Mouse (Mus musculus): ENCODE measurements around the gene Mthfsd. TPM values are rescaled to one million over a fixed set of nuclear protein-coding genes. Genes with fewer than 3 reads are reported as not detected.

Gene Mthfsd
- total and polyA plus RNA-seq, 3 experiments = 23.1 to 36.4 (median 30.7) TPM

DNA sequence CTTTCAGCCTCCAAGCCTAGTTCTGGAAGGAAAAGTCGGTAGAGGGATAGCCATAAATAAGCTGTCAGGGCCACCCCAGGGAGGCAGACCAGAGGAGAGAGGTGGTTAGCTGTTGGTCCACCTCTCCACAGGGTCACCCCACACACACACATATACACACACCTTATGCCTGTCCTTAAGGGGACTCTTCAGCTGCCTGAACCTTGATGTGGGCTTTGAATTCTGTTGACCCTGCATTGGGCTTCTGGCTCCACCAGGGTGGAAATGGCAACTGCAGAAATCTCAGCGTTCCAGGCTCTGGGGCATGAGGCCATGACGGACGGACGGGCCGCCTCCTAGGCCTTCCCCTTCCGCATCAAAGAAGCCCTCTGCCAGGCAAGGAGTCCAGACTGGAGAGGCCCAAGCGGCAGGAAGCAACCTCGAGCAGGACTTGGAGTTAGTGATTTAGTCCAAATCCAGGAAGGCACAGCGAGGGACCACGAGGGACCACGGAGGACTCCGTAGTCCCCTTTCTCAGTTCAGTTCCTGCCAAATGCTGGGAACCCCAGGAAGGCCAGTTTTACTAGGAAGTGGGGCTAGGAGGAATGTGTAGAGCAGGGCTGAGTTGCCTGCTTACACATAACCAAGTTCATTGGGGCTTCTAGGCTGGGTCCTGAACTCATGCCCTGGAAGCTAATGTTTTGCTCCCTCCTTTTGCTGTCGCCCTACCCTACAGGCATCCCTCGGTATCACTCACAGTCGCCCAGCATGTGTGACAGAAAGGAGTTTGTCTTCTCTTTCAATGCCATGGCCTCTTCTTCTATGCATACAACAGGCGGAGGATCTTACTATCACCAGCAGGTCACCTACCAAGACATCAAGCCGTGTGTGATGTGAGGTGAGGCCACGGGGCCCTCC lies 21.9 kb downstream of the Mthfsd start:
- no peak overlapping the region for H3K4me2 ChIP-seq (ENCODE audit: insufficient read depth, low read depth, poor library complexity, severe bottlenecking)
- dilution Hi-C loops (cut with MboI; ENCODE audit: extremely low pct_ligation_motif_present, extremely low pct_unique_long_range_greater_than_20kb, low sequenced_read_pairs) = no loop called here
- DNase-seq (ENCODE audit: extremely low read depth) = no peak
- H3K4me3 ChIP-seq (replicated peaks in 1 of 3; ENCODE audit: low read depth in 2 of 3, low read length in 2 of 3, poor library complexity in 1 of 3) = no peak overlapping the region
- TF ChIP-seq MYC (IDR thresholded peaks at IDR 0.05; ENCODE audit: low read depth, low read length) (no peak), MEF2A (IDR thresholded peaks at IDR 0.05; ENCODE audit: borderline replicate concordance, low read depth, low read length) (no peak), EP300 (IDR thresholded peaks at IDR 0.05; ENCODE audit: low read length) (no peak)
- peaks cover 24% of the 10 kb centered on the region for H3K9me3 ChIP-seq (replicated peaks; ENCODE audit: low read length)
- no peaks in the 10 kb centered on the region for H3K79me2 ChIP-seq (replicated peaks; ENCODE audit: control insufficient read depth, extremely low read depth, insufficient read depth, poor library complexity, severe bottlenecking)
- H3K9ac ChIP-seq (ENCODE audit: insufficient read depth, low read depth) = no peak overlapping the region
- no peak overlapping the region for H3K27ac ChIP-seq (ENCODE audit: insufficient read depth, low read depth)
- H3K27me3 ChIP-seq (replicated peaks) = peaks cover 66% of the 10 kb centered on the region
- H3K36me3 ChIP-seq (replicated peaks in 1 of 2; ENCODE audit: control insufficient read depth in 1 of 2, insufficient read depth in 1 of 2, low read length in 1 of 2) = no peaks in the 10 kb centered on the region
- in situ Hi-C loops (cut with MboI; ENCODE audit: low pct_ligation_motif_present, low pct_unique_long_range_greater_than_20kb, low sequenced_read_pairs) = no loop called here
- H3K4me1 ChIP-seq (ENCODE audit: control insufficient read depth in 1 of 2, insufficient read depth in 2 of 2) = no peaks in the 10 kb centered on the region

DNA sequence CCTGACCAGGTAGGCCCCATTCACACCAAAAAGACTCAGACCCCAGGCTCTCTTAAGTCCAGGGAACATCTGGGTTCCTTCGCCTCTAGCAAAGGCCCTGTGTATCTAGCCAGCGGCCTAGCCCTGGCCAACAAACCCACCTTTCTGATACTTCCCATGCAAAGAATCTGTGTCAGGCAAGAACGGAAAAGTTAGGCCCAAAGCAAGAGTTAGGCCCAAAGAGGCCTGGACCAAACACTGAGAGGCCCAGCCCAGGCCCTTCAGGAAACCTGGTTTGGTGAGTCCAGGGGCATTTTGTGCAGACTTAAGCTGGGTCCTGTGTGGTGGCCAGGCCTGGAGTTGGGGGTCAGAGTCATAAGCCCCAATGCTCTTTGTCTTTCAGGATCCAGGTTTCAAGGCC lies 22.6 kb downstream of the Mthfsd start:
- in situ Hi-C loops (cut with MboI; ENCODE audit: low pct_ligation_motif_present, low pct_unique_long_range_greater_than_20kb, low sequenced_read_pairs) = no loop called here
- no peak overlapping the region for H3K9ac ChIP-seq (ENCODE audit: insufficient read depth, low read depth)
- dilution Hi-C loops (cut with MboI; ENCODE audit: extremely low pct_ligation_motif_present, extremely low pct_unique_long_range_greater_than_20kb, low sequenced_read_pairs) = no loop called here

DNA sequence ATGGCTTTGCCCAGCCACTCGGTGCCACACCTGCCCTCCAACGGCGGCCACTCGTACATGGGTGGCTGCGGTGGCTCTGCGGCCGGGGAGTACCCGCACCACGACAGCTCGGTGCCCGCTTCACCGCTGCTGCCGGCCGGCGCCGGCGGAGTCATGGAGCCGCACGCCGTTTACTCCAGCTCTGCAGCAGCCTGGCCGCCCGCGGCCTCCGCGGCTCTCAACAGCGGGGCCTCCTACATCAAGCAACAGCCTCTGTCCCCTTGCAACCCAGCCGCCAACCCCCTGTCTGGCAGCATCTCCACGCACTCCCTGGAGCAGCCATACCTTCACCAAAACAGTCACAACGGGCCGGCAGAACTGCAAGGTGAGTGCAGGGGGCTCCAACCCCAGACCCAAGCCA lies 23.2 kb downstream of the Mthfsd start:
- DNase-seq (ENCODE audit: extremely low read depth) = no peak
- dilution Hi-C loops (cut with MboI; ENCODE audit: extremely low pct_ligation_motif_present, extremely low pct_unique_long_range_greater_than_20kb, low sequenced_read_pairs) (no loop called here), in situ Hi-C loops (cut with MboI; ENCODE audit: low pct_ligation_motif_present, low pct_unique_long_range_greater_than_20kb, low sequenced_read_pairs) (no loop called here)
- H3K4me1 ChIP-seq (ENCODE audit: control insufficient read depth in 1 of 2, insufficient read depth in 2 of 2) = no peaks in the 10 kb centered on the region
- peaks cover 29% of the 10 kb centered on the region for H3K9me3 ChIP-seq (replicated peaks; ENCODE audit: low read length)
- no peaks in the 10 kb centered on the region for H3K36me3 ChIP-seq (replicated peaks in 1 of 2; ENCODE audit: control insufficient read depth in 1 of 2, insufficient read depth in 1 of 2, low read length in 1 of 2)
- H3K4me3 ChIP-seq (replicated peaks in 1 of 3; ENCODE audit: low read depth in 2 of 3, low read length in 2 of 3, poor library complexity in 1 of 3) = no peak overlapping the region
- H3K27me3 ChIP-seq (replicated peaks) = peaks cover 66% of the 10 kb centered on the region
- H3K27ac ChIP-seq (ENCODE audit: insufficient read depth, low read depth) = no peak overlapping the region
- H3K4me2 ChIP-seq (ENCODE audit: insufficient read depth, low read depth, poor library complexity, severe bottlenecking) = no peak overlapping the region
- H3K9ac ChIP-seq (ENCODE audit: insufficient read depth, low read depth) = no peak overlapping the region
- H3K79me2 ChIP-seq (replicated peaks; ENCODE audit: control insufficient read depth, extremely low read depth, insufficient read depth, poor library complexity, severe bottlenecking) = no peaks in the 10 kb centered on the region
- no peak for TF ChIP-seq USF1 (IDR thresholded peaks at IDR 0.05; ENCODE audit: low read depth, low read length)
- no peak for TF ChIP-seq ZMIZ1 (IDR thresholded peaks at IDR 0.05; ENCODE audit: low read depth, low read length)
- TF ChIP-seq IRF4 (IDR thresholded peaks at IDR 0.05; ENCODE audit: low read depth, low read length) = no peak
- TF ChIP-seq SIN3A (IDR thresholded peaks at IDR 0.05; ENCODE audit: low read length) = no peak
- TF ChIP-seq RAD21 (IDR thresholded peaks at IDR 0.05; ENCODE audit: low read depth, low read length) = no peak
- TF ChIP-seq GABPA (IDR thresholded peaks at IDR 0.05; ENCODE audit: insufficient replicate concordance, low read depth, low read length) = no peak
- TF ChIP-seq MYC (IDR thresholded peaks at IDR 0.05; ENCODE audit: low read depth, low read length) = no peak
- TF ChIP-seq SMC3 (IDR thresholded peaks at IDR 0.05; ENCODE audit: low read depth, low read length) = no peak
- TF ChIP-seq NRF1 (IDR thresholded peaks at IDR 0.05; ENCODE audit: low read depth, low read length) = no peak
- TF ChIP-seq JUND (conservative IDR thresholded peaks at IDR 0.05; ENCODE audit: low read depth, low read length) = no peak
- no peak for TF ChIP-seq JUN (IDR thresholded peaks at IDR 0.05; ENCODE audit: insufficient read depth, low read depth, low read length)
- no peak for TF ChIP-seq MAX (IDR thresholded peaks at IDR 0.05; ENCODE audit: low read length)
- TF ChIP-seq MAZ (IDR thresholded peaks at IDR 0.05; ENCODE audit: low read depth, low read length) = no peak
- TF ChIP-seq CHD2 (IDR thresholded peaks at IDR 0.05; ENCODE audit: low read length) = no peak
- no peak for TF ChIP-seq ELF1 (IDR thresholded peaks at IDR 0.05; ENCODE audit: low read depth, low read length)
- TF ChIP-seq MAFK (IDR thresholded peaks at IDR 0.05; ENCODE audit: insufficient replicate concordance, low read length) = no peak

More for the DNA sequence above, 22.6 kb downstream of the Mthfsd start:
- Histone ChIP-seq H3K36me3 (replicated peaks in 1 of 2; ENCODE audit: control insufficient read depth in 1 of 2, insufficient read depth in 1 of 2, low read length in 1 of 2) (no peaks in the 10 kb centered on the region), H3K79me2 (replicated peaks; ENCODE audit: control insufficient read depth, extremely low read depth, insufficient read depth, poor library complexity, severe bottlenecking) (no peaks in the 10 kb centered on the region), H3K9me3 (replicated peaks; ENCODE audit: low read length) (peaks cover 25% of the 10 kb centered on the region), H3K27me3 (replicated peaks) (peaks cover 65% of the 10 kb centered on the region), H3K27ac (ENCODE audit: insufficient read depth, low read depth) (no peak overlapping the region), H3K4me2 (ENCODE audit: insufficient read depth, low read depth, poor library complexity, severe bottlenecking) (no peak overlapping the region), H3K4me1 (ENCODE audit: control insufficient read depth in 1 of 2, insufficient read depth in 2 of 2) (no peaks in the 10 kb centered on the region), H3K4me3 (replicated peaks in 1 of 3; ENCODE audit: low read depth in 2 of 3, low read length in 2 of 3, poor library complexity in 1 of 3) (no peak overlapping the region)
- no peak for DNase-seq (ENCODE audit: extremely low read depth)
- no peak for TF ChIP-seq UBTF (IDR thresholded peaks at IDR 0.05; ENCODE audit: low read depth, low read length)
- TF ChIP-seq MAZ (IDR thresholded peaks at IDR 0.05; ENCODE audit: low read depth, low read length) = no peak
- no peak for TF ChIP-seq MAX (IDR thresholded peaks at IDR 0.05; ENCODE audit: low read length)
- TF ChIP-seq HCFC1 (IDR thresholded peaks at IDR 0.05; ENCODE audit: low read depth, low read length) = no peak
- no peak for TF ChIP-seq ZC3H11A (IDR thresholded peaks at IDR 0.05; ENCODE audit: low read depth, low read length)
- TF ChIP-seq MEF2A (IDR thresholded peaks at IDR 0.05; ENCODE audit: borderline replicate concordance, low read depth, low read length) = no peak
- TF ChIP-seq ZKSCAN1 (IDR thresholded peaks at IDR 0.05; ENCODE audit: borderline replicate concordance, low read depth, low read length) = no peak
- no peak for TF ChIP-seq GABPA (IDR thresholded peaks at IDR 0.05; ENCODE audit: insufficient replicate concordance, low read depth, low read length)
- TF ChIP-seq NRF1 (IDR thresholded peaks at IDR 0.05; ENCODE audit: low read depth, low read length) = no peak
- TF ChIP-seq JUN (IDR thresholded peaks at IDR 0.05; ENCODE audit: insufficient read depth, low read depth, low read length) = no peak
- no peak for TF ChIP-seq BHLHE40 (IDR thresholded peaks at IDR 0.05; ENCODE audit: low read depth, low read length)
- no peak for TF ChIP-seq SIN3A (IDR thresholded peaks at IDR 0.05; ENCODE audit: low read length)
- no peak for TF ChIP-seq PAX5 (IDR thresholded peaks at IDR 0.05; ENCODE audit: low read length)
- no peak for TF ChIP-seq ZNF384 (IDR thresholded peaks at IDR 0.05; ENCODE audit: low read depth, low read length)
- TF ChIP-seq USF2 (conservative IDR thresholded peaks at IDR 0.05; ENCODE audit: low read depth, low read length) = no peak
- TF ChIP-seq RCOR1 (conservative IDR thresholded peaks at IDR 0.05; ENCODE audit: low read depth, low read length) = no peak
- no peak for TF ChIP-seq CHD2 (IDR thresholded peaks at IDR 0.05; ENCODE audit: low read length)
- no peak for TF ChIP-seq E2F4 (IDR thresholded peaks at IDR 0.05; ENCODE audit: insufficient replicate concordance, low read depth, low read length)
